Mouse (Mus musculus): ENCODE data around the gene Epsti1.

- TF ChIP-seq CTCF (IDR thresholded peaks at IDR 0.05; ENCODE audit: extremely low read depth, insufficient read depth, low read length) = no peak
- no peak for TF ChIP-seq POLR2A (IDR thresholded peaks at IDR 0.05; ENCODE audit: extremely low read depth, insufficient read depth, low read length)
Measured at GRCm38 (mm10) chr14:78011808-78012207, 107.8 kb downstream of the Epsti1 start.
